Mouse (Mus musculus): ENCODE data around the gene Slc35e3. TPM values are rescaled to one million over a fixed set of nuclear protein-coding genes. Genes with fewer than 3 reads are reported as not detected.
"Not testable (repeated sequence)": the region's sequence is repeated elsewhere in the genome, so short reads cannot be mapped to it uniquely, and the experiment has no call there.

The Slc35e3 gene
- polyA plus RNA-seq, 1 experiment from 2014 or later, result 37.3 TPM

- Histone ChIP-seq H3K4me1 (peaks cover 13% of the 10 kb centered on the region), H3K4me3 (peak within 1 kb of the TSS; percentile 89), H3K4me2 (replicated peaks) (peak within 1 kb of the TSS; percentile 72), H3K27me3 (no peaks in the 10 kb centered on the region), H3K9me3 (no peaks in the 10 kb centered on the region), H3K27ac (replicated peaks) (peak within 1 kb of the TSS; percentile 97), H3K9ac (replicated peaks) (peak within 1 kb of the TSS; percentile 98), H3K36me3 (peaks cover 18% of the 10 kb centered on the region)
- peak; percentile 92 for ATAC-seq (ENCODE audit: low FRiP score, low read depth)
- WGBS, result under 1% methylated on average over 52 of the region's 52 CpGs
Observed at GRCm38 (mm10) chr10:117710604-117711141, 35.5 kb downstream of the Slc35e3 start, which contains the start of gene Mdm2. Gene Mdm2, minus strand, starts transcription at chr10:117710758.

GRCm38 (mm10) chr10:117709930-117710603 lies 36.1 kb downstream of the Slc35e3 start:
- H3K27ac ChIP-seq (replicated peaks), result peak overlapping the region; percentile 97
- ATAC-seq (ENCODE audit: low FRiP score, low read depth), result peak; percentile 83
- peaks cover 24% of the 10 kb centered on the region for H3K36me3 ChIP-seq
- peak overlapping the region; percentile 98 for H3K9ac ChIP-seq (replicated peaks)
- H3K4me1 ChIP-seq, result peaks cover 13% of the 10 kb centered on the region
- under 1% methylated on average over 44 of the region's 71 CpGs for WGBS
- no peaks in the 10 kb centered on the region for H3K27me3 ChIP-seq
- H3K4me3 ChIP-seq, result peak overlapping the region; percentile 89
- no peaks in the 10 kb centered on the region for H3K9me3 ChIP-seq
- H3K4me2 ChIP-seq (replicated peaks), result peak overlapping the region; percentile 72

- peak overlapping the region; percentile 98 for H3K9ac ChIP-seq (replicated peaks)
- peaks cover 13% of the 10 kb centered on the region for H3K4me1 ChIP-seq
- WGBS, result 59% methylated on average over 12 of the region's 12 CpGs
- H3K36me3 ChIP-seq, result peaks cover 31% of the 10 kb centered on the region
- H3K27ac ChIP-seq (replicated peaks), result peak overlapping the region; percentile 97; the same call in 1 of the 2 replicates
- peak overlapping the region; percentile 72 for H3K4me2 ChIP-seq (replicated peaks)
- ATAC-seq (ENCODE audit: low FRiP score, low read depth), result no peak
- peak overlapping the region; percentile 89 for H3K4me3 ChIP-seq
- H3K9me3 ChIP-seq, result no peaks in the 10 kb centered on the region
- no peaks in the 10 kb centered on the region for H3K27me3 ChIP-seq
Observed at GRCm38 (mm10) chr10:117709326-117709830, 36.8 kb downstream of the Slc35e3 start.

- Histone ChIP-seq H3K9ac (replicated peaks) (no peak overlapping the region), H3K4me3 (peak overlapping the region; percentile 89), H3K4me2 (replicated peaks) (peak overlapping the region; percentile 72), H3K4me1 (peaks cover 13% of the 10 kb centered on the region), H3K36me3 (peaks cover 36% of the 10 kb centered on the region), H3K27ac (replicated peaks) (no peak overlapping the region), H3K9me3 (no peaks in the 10 kb centered on the region), H3K27me3 (no peaks in the 10 kb centered on the region)
- WGBS, result 91% methylated on average over 9 of the region's 9 CpGs
- ATAC-seq (ENCODE audit: low FRiP score, low read depth), result no peak
Observed at GRCm38 (mm10) chr10:117708856-117709255, 37.3 kb downstream of the Slc35e3 start.

GRCm38 (mm10) chr10:117708376-117708775 lies 37.8 kb downstream of the Slc35e3 start:
- Histone ChIP-seq H3K27me3 (no peaks in the 10 kb centered on the region), H3K9me3 (no peaks in the 10 kb centered on the region), H3K4me2 (replicated peaks) (no peak overlapping the region), H3K9ac (replicated peaks) (no peak overlapping the region), H3K4me3 (no peak overlapping the region), H3K27ac (replicated peaks) (no peak overlapping the region), H3K36me3 (peaks cover 41% of the 10 kb centered on the region), H3K4me1 (peaks cover 13% of the 10 kb centered on the region)
- ATAC-seq (ENCODE audit: low FRiP score, low read depth), result no peak
- 96% methylated on average over 2 of the region's 2 CpGs for WGBS

- Histone ChIP-seq H3K9ac (replicated peaks) (no peak overlapping the region), H3K36me3 (peaks cover 51% of the 10 kb centered on the region), H3K4me1 (peaks cover 13% of the 10 kb centered on the region), H3K27me3 (no peaks in the 10 kb centered on the region), H3K4me2 (replicated peaks) (no peak overlapping the region), H3K9me3 (no peaks in the 10 kb centered on the region), H3K27ac (replicated peaks) (no peak overlapping the region), H3K4me3 (no peak overlapping the region)
- 99% methylated on average over 2 of the region's 2 CpGs for WGBS
- ATAC-seq (ENCODE audit: low FRiP score, low read depth), result no peak
Observed at GRCm38 (mm10) chr10:117707114-117707838, 38.9 kb downstream of the Slc35e3 start.

- WGBS, result 92% methylated on average over 6 of the region's 6 CpGs
- Histone ChIP-seq H3K4me3 (no peak overlapping the region), H3K9ac (replicated peaks) (no peak overlapping the region), H3K4me2 (replicated peaks) (no peak overlapping the region), H3K9me3 (no peaks in the 10 kb centered on the region), H3K4me1 (peaks cover 12% of the 10 kb centered on the region), H3K27me3 (no peaks in the 10 kb centered on the region), H3K27ac (replicated peaks) (no peak overlapping the region), H3K36me3 (peaks cover 59% of the 10 kb centered on the region)
- ATAC-seq (ENCODE audit: low FRiP score, low read depth), result no peak
Observed at GRCm38 (mm10) chr10:117706440-117706839, 39.7 kb downstream of the Slc35e3 start.

GRCm38 (mm10) chr10:117705806-117706205 lies 40.4 kb downstream of the Slc35e3 start:
- peaks cover 64% of the 10 kb centered on the region for H3K36me3 ChIP-seq
- no peak overlapping the region for H3K27ac ChIP-seq (replicated peaks)
- H3K27me3 ChIP-seq, result no peaks in the 10 kb centered on the region
- no peak overlapping the region for H3K9ac ChIP-seq (replicated peaks)
- no peak for ATAC-seq (ENCODE audit: low FRiP score, low read depth)
- peaks cover 10% of the 10 kb centered on the region for H3K4me1 ChIP-seq
- H3K9me3 ChIP-seq, result no peaks in the 10 kb centered on the region
- H3K4me2 ChIP-seq (replicated peaks), result no peak overlapping the region
- H3K4me3 ChIP-seq, result no peak overlapping the region

GRCm38 (mm10) chr10:117704964-117705335 lies 41.2 kb downstream of the Slc35e3 start:
- ATAC-seq (ENCODE audit: low FRiP score, low read depth), result no peak
- H3K4me1 ChIP-seq, result peaks cover 10% of the 10 kb centered on the region
- H3K27me3 ChIP-seq, result no peaks in the 10 kb centered on the region
- no peak overlapping the region for H3K4me3 ChIP-seq
- no peak overlapping the region for H3K27ac ChIP-seq (replicated peaks)
- WGBS, result 97% methylated on average over 6 of the region's 6 CpGs
- no peak overlapping the region for H3K9ac ChIP-seq (replicated peaks)
- no peaks in the 10 kb centered on the region for H3K9me3 ChIP-seq
- H3K36me3 ChIP-seq, result peaks cover 72% of the 10 kb centered on the region
- H3K4me2 ChIP-seq (replicated peaks), result no peak overlapping the region

- ATAC-seq (ENCODE audit: low FRiP score, low read depth); H3K4me2 ChIP-seq (replicated peaks); H3K4me1 ChIP-seq; H3K27me3 ChIP-seq; H3K27ac ChIP-seq (replicated peaks); H3K9ac ChIP-seq (replicated peaks); H3K4me3 ChIP-seq; H3K9me3 ChIP-seq: not testable (repeated sequence)
- H3K36me3 ChIP-seq, result peaks cover 77% of the 10 kb centered on the region
- 97% methylated on average over 6 of the region's 6 CpGs for WGBS
Observed at GRCm38 (mm10) chr10:117704314-117704963, 41.7 kb downstream of the Slc35e3 start.

- H3K36me3 ChIP-seq, result peaks cover 86% of the 10 kb centered on the region
- 91% methylated on average over 3 of the region's 3 CpGs for WGBS
Observed at GRCm38 (mm10) chr10:117703506-117703905, 42.7 kb downstream of the Slc35e3 start.

More at GRCm38 (mm10) chr10:117703506-117703905, 42.7 kb downstream of the Slc35e3 start:
- no peaks in the 10 kb centered on the region for H3K27me3 ChIP-seq
- no peak overlapping the region for H3K4me2 ChIP-seq (replicated peaks)
- H3K9me3 ChIP-seq, result no peaks in the 10 kb centered on the region
- ATAC-seq (ENCODE audit: low FRiP score, low read depth), result no peak
- H3K9ac ChIP-seq (replicated peaks), result no peak overlapping the region
- H3K4me1 ChIP-seq, result no peaks in the 10 kb centered on the region
- no peak overlapping the region for H3K27ac ChIP-seq (replicated peaks)
- H3K4me3 ChIP-seq, result no peak overlapping the region
